Mouse (Mus musculus): Measurements from ENCODE around the gene Casq1.
"Not testable (repeated sequence)": the region's sequence is repeated elsewhere in the genome, so short reads cannot be mapped to it uniquely, and the experiment has no call there.

The Casq1 gene

GRCm38 (mm10) chr1:172219451-172220406 lies at the start of gene Casq1:
Gene Casq1, minus strand, starts transcription at chr1:172219868.
- no peak for DNase-seq (ENCODE audit: low read depth, low spot score)

GRCm38 (mm10) chr1:172261477-172262078 lies 41.9 kb upstream of the Casq1 start, which contains the start of gene Igsf8:
Gene Igsf8, plus strand, starts transcription at chr1:172261641.
- no peak for DNase-seq (ENCODE audit: low read depth, low spot score)

- no peak for DNase-seq (ENCODE audit: low read depth, low spot score)
Observed at GRCm38 (mm10) chr1:172258314-172258713, 38.6 kb upstream of the Casq1 start, which contains the start of gene Atp1a4. Gene Atp1a4, minus strand, starts transcription at chr1:172258414.

GRCm38 (mm10) chr1:172247679-172248078 lies 28.0 kb upstream of the Casq1 start:
- DNase-seq (ENCODE audit: low read depth, low spot score): peak; percentile 17

GRCm38 (mm10) chr1:172247216-172247615 lies 27.5 kb upstream of the Casq1 start:
- peak; percentile 63 for DNase-seq (ENCODE audit: low read depth, low spot score)

- not testable (repeated sequence) for DNase-seq (ENCODE audit: low read depth, low spot score)
Observed at GRCm38 (mm10) chr1:172244645-172245044, 25.0 kb upstream of the Casq1 start.

GRCm38 (mm10) chr1:172243547-172244205 lies 24.0 kb upstream of the Casq1 start:
- peak; percentile 27 for DNase-seq (ENCODE audit: low read depth, low spot score)

GRCm38 (mm10) chr1:172242401-172242800 lies 22.7 kb upstream of the Casq1 start:
- peak; percentile 12 for DNase-seq (ENCODE audit: low read depth, low spot score)

GRCm38 (mm10) chr1:172240945-172241708 lies 21.5 kb upstream of the Casq1 start:
- DNase-seq (ENCODE audit: low read depth, low spot score): no peak

GRCm38 (mm10) chr1:172229215-172229614 lies 9.5 kb upstream of the Casq1 start:
- DNase-seq (ENCODE audit: low read depth, low spot score): no peak

- DNase-seq (ENCODE audit: low read depth, low spot score): peak; percentile 73
Observed at GRCm38 (mm10) chr1:172228209-172228608, 8.5 kb upstream of the Casq1 start.

- no peak for DNase-seq (ENCODE audit: low read depth, low spot score)
Observed at GRCm38 (mm10) chr1:172221297-172222063, 1.8 kb upstream of the Casq1 start.

- peak; percentile 40 for DNase-seq (ENCODE audit: low read depth, low spot score)
Observed at GRCm38 (mm10) chr1:172220414-172220813, 746 bp upstream of the Casq1 start.

- DNase-seq (ENCODE audit: low read depth, low spot score): no peak
Observed at GRCm38 (mm10) chr1:172218164-172218910, 1.3 kb downstream of the Casq1 start.

GRCm38 (mm10) chr1:172217148-172217547 lies 2.5 kb downstream of the Casq1 start:
- peak; percentile 96 for DNase-seq (ENCODE audit: low read depth, low spot score)

- DNase-seq (ENCODE audit: low read depth, low spot score): no peak
Observed at GRCm38 (mm10) chr1:172214748-172215147, 4.9 kb downstream of the Casq1 start.

GRCm38 (mm10) chr1:172213771-172214170 lies 5.9 kb downstream of the Casq1 start:
- DNase-seq (ENCODE audit: low read depth, low spot score): peak; percentile 49

- no peak for DNase-seq (ENCODE audit: low read depth, low spot score)
Observed at GRCm38 (mm10) chr1:172212776-172213175, 6.9 kb downstream of the Casq1 start.

- DNase-seq (ENCODE audit: low read depth, low spot score): peak; percentile 74
Observed at GRCm38 (mm10) chr1:172207111-172207584, 12.5 kb downstream of the Casq1 start.

Data from brain, adult 2 months (tissue).